Mouse (Mus musculus): ENCODE data around the gene Cdk5rap3. TPM values are rescaled to one million over a fixed set of nuclear protein-coding genes. Genes with fewer than 3 reads are reported as not detected.

The Cdk5rap3 gene
- polyA plus RNA-seq (2015; fragmentation: Nextera tagmentation; extraction: Ambion mirVana) = 76.2 and 87.4 TPM in 2 replicates

DNA sequence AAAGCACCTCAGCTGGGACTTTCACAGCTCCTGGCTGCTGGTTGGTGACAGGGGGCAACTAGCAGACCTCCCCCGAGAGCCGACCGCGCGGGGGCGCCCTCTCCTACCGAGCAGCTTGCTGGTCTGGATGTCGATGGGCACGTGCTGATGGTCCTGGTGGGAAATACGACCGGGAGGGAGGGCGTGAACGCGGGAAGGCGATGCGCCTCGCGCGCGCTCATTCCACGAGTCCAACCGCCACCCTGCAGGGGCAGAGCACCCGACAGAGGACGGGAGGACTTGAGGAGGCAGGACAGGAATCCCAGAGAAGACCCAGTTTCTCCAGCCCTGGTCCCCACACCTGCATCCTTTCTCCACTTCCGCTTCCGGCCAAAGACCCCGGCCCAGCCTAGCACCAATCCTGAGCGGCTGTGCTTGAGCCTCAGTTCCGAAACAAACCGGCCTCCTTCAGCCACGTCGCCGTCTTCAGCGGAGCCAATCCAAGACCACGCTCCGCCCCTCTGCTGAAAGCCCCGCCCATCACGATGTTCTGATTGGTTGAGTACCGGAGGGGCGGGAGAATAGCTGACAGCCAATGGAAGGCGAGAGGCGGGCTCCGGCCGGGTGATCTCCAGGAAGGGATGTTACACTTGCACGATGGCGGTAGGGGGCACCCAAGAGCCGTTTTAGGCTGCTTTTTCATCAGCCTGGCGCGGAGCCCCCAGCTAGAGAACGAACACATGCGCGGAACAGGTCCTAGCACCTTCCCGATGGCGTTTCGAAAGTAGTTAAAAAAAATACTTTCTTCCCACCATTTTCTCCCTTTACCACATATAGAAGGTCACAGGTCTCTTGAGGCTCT is at the start of gene Cdk5rap3:
Gene Cdk5rap3 (minus strand): TSS at position 453 of the 841 bp plus-strand sequence.
- peak within 1 kb of the TSS; percentile 82 for H3K4me3 ChIP-seq
- peak within 1 kb of the TSS; percentile 66 for H3K9ac ChIP-seq
- ATAC-seq (ENCODE audit: insufficient number of reproducible peaks, low FRiP score, low TSS enrichment, low read depth) = peak; percentile 95
- H3K27ac ChIP-seq = peak within 1 kb of the TSS; percentile 86
- 0 out of 2 replicates have a peak, but pooled peaks cover 3% of the 10 kb centered on the region for H3K27me3 ChIP-seq
- under 1% methylated on average over 47 of the region's 55 CpGs for WGBS
- peak within 1 kb of the TSS; percentile 91 for H3K4me2 ChIP-seq
- peaks cover 16% of the 10 kb centered on the region for H3K4me1 ChIP-seq
- no peaks in the 10 kb centered on the region for H3K9me3 ChIP-seq
- H3K36me3 ChIP-seq = peaks cover 11% of the 10 kb centered on the region

DNA sequence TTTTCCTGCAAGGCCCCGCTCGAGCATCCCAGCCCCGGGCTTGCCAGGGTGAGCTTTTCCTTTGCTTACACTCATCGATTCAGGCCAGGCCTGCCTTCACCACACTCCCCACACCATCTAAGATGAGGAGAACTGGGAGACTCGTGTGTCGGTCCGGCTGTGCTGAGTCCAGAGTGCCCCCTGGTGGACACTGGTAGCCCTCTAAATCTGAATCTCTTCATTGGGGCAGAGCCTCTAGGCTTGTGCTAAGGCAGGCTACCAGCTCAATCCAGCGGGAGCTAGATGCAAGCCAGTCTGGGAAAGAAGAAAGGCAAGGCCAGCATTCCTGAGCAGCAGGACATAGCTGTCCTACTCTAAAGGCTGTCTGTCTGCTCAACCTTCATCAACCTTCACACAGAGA is 47.3 kb upstream of the Cdk5rap3 start:
- no peak overlapping the region for H3K4me3 ChIP-seq
- H3K4me1 ChIP-seq = peaks cover 5% of the 10 kb centered on the region; the same call in 1 of the 2 replicates
- no peak overlapping the region for H3K9ac ChIP-seq
- no peaks in the 10 kb centered on the region for H3K9me3 ChIP-seq
- H3K27ac ChIP-seq = no peak overlapping the region
- H3K4me2 ChIP-seq = no peak overlapping the region
- peak; percentile 58 for ATAC-seq (ENCODE audit: insufficient number of reproducible peaks, low FRiP score, low TSS enrichment, low read depth)
- H3K27me3 ChIP-seq = no peaks in the 10 kb centered on the region
- peaks cover 50% of the 10 kb centered on the region for H3K36me3 ChIP-seq
- 10% methylated on average over 8 of the region's 8 CpGs for WGBS

DNA sequence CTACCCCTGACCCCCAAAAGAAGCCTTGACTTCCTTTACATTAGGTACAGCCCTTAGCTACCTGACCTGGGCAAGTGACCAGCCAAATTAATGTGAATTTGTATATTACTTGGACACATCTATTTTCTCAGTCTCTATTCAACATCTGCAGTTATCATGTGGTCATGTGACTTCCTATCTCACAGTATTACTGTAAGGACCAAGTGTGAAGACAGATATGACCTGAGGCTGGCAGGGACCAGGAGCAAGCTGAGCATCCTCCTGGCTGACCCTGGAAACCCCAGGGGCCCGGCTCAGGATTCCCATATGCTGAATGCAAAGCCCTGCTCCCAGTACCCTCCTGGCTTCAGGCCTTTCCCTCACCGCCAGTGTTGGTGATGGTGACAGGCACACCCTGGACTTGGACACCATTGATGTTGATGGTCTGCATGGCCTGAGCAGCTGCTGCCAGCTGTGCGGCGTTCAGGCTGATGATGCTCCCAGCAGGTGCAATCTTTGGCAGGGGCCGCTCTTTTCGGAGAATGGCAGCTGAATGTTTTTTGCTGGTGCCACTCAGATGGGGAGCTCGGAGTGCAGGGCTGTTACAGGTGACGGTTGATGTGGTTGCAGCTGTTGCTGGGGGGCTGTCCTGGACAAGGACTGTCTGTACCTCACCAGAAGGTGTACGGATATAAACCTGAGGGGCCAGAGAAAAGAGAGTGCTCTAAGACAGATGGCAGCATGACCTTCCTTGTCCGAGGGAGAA is 40.9 kb upstream of the Cdk5rap3 start:
- Histone ChIP-seq H3K9ac (no peak overlapping the region), H3K36me3 (peaks cover 92% of the 10 kb centered on the region), H3K4me3 (no peak overlapping the region), H3K4me1 (no peaks in the 10 kb centered on the region), H3K27ac (no peak overlapping the region), H3K9me3 (no peaks in the 10 kb centered on the region), H3K4me2 (no peak overlapping the region), H3K27me3 (no peaks in the 10 kb centered on the region)
- 0 out of 2 replicates have a peak, but pooled peaks have one; percentile 21 for ATAC-seq (ENCODE audit: insufficient number of reproducible peaks, low FRiP score, low TSS enrichment, low read depth)
- WGBS = 83% methylated on average over 10 of the region's 10 CpGs

DNA sequence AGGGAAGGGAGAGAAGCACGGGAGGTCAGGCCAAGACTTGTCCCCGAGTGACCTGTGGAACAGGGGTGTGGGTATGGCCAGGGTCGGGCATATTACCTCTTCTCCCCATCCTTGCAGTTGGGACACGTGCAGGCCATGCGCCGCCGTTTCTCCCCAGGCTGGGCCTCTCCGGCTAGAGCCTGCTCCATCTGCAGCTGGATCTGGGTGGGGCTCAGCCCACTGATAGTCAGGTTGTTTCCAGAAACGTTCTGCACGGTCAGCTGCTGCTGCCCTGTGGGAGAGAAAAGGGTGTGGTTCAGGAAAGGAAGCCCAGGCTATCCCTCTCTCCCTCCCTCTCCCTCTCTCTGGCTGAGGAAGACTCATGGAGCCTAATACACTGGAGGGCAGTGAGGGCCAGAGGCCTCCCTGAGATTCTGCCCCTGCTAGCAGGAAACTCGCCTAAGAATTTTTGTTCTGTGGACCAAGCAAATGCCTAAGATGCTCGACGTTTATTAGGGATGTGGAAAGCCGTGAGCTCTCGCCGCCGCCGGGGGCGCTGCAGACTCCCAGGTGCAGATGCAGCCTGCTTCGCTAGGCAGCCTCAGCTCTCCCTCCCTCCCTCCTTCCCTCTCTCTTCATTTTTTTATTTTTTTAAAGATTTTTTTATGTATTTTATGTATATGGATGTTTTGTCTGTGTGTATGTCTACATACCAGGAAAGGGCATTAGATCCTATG is 39.9 kb upstream of the Cdk5rap3 start:
- no peak overlapping the region for H3K4me2 ChIP-seq
- peaks cover 92% of the 10 kb centered on the region for H3K36me3 ChIP-seq
- no peak for ATAC-seq (ENCODE audit: insufficient number of reproducible peaks, low FRiP score, low TSS enrichment, low read depth)
- 58% methylated on average over 20 of the region's 20 CpGs for WGBS
- H3K27me3 ChIP-seq = no peaks in the 10 kb centered on the region
- no peak overlapping the region for H3K9ac ChIP-seq
- H3K4me1 ChIP-seq = no peaks in the 10 kb centered on the region
- H3K4me3 ChIP-seq = no peak overlapping the region
- H3K27ac ChIP-seq = 0 out of 2 replicates have a peak overlapping the region, but pooled peaks have one; percentile 11
- no peaks in the 10 kb centered on the region for H3K9me3 ChIP-seq

DNA sequence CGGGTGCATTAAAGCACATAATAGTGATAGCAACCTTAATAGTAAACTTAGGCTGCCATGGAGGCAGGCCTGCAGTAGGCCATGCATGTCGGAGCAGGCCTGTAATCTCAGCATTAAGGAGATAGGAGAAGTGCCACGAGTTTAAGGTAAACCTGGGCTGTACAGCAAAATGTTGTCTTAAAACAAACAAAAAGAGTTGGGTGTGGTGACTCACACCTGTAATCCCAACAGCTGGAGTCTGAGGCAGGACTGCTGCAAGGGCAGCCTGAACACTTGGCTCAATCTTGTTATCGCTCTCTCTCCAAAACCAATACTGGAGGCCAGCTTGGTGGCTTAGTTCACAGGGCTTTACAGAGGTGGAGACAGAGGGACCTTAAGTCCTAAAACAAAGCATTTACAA is 38.8 kb upstream of the Cdk5rap3 start:
- Histone ChIP-seq H3K36me3 (peaks cover 86% of the 10 kb centered on the region), H3K4me1 (no peaks in the 10 kb centered on the region), H3K27me3 (no peaks in the 10 kb centered on the region), H3K4me2 (no peak overlapping the region), H3K9me3 (no peaks in the 10 kb centered on the region), H3K27ac (no peak overlapping the region), H3K4me3 (no peak overlapping the region), H3K9ac (no peak overlapping the region)
- 81% methylated on average over 4 of the region's 4 CpGs for WGBS
- ATAC-seq (ENCODE audit: insufficient number of reproducible peaks, low FRiP score, low TSS enrichment, low read depth) = no peak

DNA sequence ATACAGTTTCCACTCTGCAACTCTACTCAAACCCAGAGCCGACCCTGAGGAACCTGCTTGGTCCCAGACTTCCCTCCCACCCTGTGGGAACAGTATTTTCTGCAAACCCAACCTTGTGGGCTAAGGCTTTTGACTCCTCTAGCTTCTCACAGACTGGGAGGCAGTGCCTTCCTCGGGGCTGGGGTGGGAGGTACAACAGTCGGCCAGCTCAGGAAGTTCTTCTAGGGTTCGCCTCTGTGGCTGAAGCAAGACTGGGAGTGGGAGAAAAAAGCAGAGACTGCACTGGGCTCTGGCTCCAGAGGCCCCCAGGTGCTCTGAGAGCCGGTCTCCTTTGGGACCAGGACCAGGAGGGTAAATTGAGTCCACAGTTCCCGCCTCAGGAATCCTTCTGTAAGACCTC is 36.6 kb upstream of the Cdk5rap3 start:
- Histone ChIP-seq H3K27me3 (no peaks in the 10 kb centered on the region), H3K4me2 (no peak overlapping the region), H3K4me3 (no peak overlapping the region), H3K4me1 (no peaks in the 10 kb centered on the region), H3K9ac (no peak overlapping the region), H3K27ac (no peak overlapping the region), H3K36me3 (peaks cover 70% of the 10 kb centered on the region), H3K9me3 (no peaks in the 10 kb centered on the region)
- WGBS = 79% methylated on average over 6 of the region's 6 CpGs
- no peak for ATAC-seq (ENCODE audit: insufficient number of reproducible peaks, low FRiP score, low TSS enrichment, low read depth)

DNA sequence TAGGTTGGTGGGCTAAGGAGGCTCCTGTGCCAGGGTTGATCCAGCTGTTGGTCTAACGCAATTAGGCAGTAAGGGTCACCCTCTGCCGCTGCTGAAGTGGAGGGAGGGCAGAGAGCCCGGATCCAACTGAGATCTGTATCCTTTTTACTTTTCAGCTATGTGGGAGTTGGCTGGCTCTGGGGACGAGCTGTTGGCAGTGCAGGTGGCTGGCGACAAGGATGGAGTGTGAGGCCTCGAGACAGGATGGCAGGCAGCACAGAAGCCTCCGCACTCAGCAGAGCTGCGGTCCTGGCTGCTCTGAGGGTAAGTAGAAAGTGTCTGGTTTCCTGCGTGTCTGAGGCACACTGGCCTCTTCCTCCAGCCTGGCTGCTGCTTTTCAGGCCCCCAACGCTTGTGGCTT is 36.1 kb upstream of the Cdk5rap3 start:
- Histone ChIP-seq H3K4me2 (no peak overlapping the region), H3K4me3 (no peak overlapping the region), H3K4me1 (no peaks in the 10 kb centered on the region), H3K9ac (no peak overlapping the region), H3K27ac (no peak overlapping the region), H3K9me3 (no peaks in the 10 kb centered on the region), H3K36me3 (peaks cover 65% of the 10 kb centered on the region), H3K27me3 (no peaks in the 10 kb centered on the region)
- no peak for ATAC-seq (ENCODE audit: insufficient number of reproducible peaks, low FRiP score, low TSS enrichment, low read depth)
- 84% methylated on average over 10 of the region's 10 CpGs for WGBS

DNA sequence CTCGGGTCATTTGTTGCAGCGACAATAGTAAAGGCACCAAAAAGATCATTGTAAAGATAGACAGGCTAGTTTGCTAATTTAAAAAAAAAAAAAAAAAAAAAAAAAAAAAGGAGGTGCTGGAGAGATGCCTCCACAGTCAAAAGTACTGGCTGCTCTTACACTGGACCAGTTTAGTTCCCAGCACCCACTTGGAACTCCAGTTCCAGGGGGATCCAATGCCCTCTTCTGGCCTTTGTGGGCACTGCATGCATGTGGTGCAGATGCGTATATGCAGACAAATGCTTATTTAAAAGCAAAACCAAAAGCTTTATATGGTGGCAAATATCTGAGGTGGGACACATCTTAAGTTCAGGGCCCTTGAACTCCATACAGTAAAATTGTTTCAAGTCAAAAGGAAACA is 34.5 kb upstream of the Cdk5rap3 start:
- Histone ChIP-seq H3K36me3 (peaks cover 48% of the 10 kb centered on the region), H3K9me3 (no peaks in the 10 kb centered on the region), H3K4me2 (no peak overlapping the region), H3K9ac (no peak overlapping the region), H3K4me3 (no peak overlapping the region), H3K4me1 (0 out of 2 replicates have a peak, but pooled peaks cover 8% of the 10 kb centered on the region), H3K27me3 (no peaks in the 10 kb centered on the region), H3K27ac (no peak overlapping the region)
- ATAC-seq (ENCODE audit: insufficient number of reproducible peaks, low FRiP score, low TSS enrichment, low read depth) = no peak
- 96% methylated on average over 3 of the region's 3 CpGs for WGBS

DNA sequence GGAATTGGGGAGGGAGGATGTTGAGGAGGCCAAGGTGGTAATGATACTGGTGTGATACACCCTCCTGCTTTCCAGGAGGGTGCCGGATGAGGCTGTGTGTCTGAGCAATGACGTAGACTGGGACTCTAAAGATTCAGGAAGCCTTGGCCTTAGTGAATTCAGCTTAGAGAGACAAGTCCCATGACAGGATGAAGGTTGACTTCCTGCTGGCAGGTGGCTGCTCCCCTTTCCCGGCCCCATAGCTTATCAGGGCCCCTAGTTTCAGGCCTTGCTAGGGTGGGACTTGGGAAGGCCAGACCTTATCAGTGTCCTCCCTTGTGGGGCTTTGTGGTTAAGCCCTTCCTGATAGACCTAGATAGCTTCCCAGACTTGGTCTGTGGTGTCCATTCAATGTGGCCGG is 31.6 kb upstream of the Cdk5rap3 start:
- no peak for ATAC-seq (ENCODE audit: insufficient number of reproducible peaks, low FRiP score, low TSS enrichment, low read depth)
- Histone ChIP-seq H3K4me1 (peaks cover 27% of the 10 kb centered on the region), H3K4me3 (no peak overlapping the region), H3K27ac (no peak overlapping the region), H3K4me2 (no peak overlapping the region), H3K27me3 (no peaks in the 10 kb centered on the region), H3K9me3 (no peaks in the 10 kb centered on the region), H3K9ac (no peak overlapping the region), H3K36me3 (peaks cover 23% of the 10 kb centered on the region)
- 95% methylated on average over 4 of the region's 4 CpGs for WGBS

DNA sequence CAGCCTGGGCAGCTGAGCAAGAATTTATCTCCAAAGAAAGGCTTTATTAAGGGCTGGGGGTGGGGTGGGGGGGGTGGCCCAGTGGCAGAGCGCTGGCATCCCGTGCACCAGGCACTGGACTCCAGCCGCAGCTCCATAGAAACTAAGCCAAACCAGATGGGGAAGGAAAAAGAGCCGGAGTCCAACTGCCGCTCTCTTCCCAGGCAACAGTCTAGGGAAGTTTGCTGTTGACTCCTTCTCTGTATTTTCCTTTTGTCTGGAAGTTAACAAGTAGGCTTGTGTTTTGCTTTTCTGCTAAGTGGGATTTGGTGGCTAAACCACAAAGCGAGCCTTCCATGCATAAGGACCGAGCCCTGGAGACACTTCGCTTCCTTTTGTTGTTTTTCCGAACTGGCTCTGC is 30.2 kb upstream of the Cdk5rap3 start:
- Histone ChIP-seq H3K4me3 (no peak overlapping the region), H3K36me3 (peaks cover 10% of the 10 kb centered on the region), H3K27ac (peak overlapping the region; percentile 72), H3K27me3 (no peaks in the 10 kb centered on the region), H3K9ac (no peak overlapping the region), H3K4me1 (peaks cover 27% of the 10 kb centered on the region), H3K9me3 (no peaks in the 10 kb centered on the region), H3K4me2 (peak overlapping the region; percentile 12; the same call in 1 of the 2 replicates)
- 58% methylated on average over 9 of the region's 9 CpGs for WGBS
- ATAC-seq (ENCODE audit: insufficient number of reproducible peaks, low FRiP score, low TSS enrichment, low read depth) = no peak

DNA sequence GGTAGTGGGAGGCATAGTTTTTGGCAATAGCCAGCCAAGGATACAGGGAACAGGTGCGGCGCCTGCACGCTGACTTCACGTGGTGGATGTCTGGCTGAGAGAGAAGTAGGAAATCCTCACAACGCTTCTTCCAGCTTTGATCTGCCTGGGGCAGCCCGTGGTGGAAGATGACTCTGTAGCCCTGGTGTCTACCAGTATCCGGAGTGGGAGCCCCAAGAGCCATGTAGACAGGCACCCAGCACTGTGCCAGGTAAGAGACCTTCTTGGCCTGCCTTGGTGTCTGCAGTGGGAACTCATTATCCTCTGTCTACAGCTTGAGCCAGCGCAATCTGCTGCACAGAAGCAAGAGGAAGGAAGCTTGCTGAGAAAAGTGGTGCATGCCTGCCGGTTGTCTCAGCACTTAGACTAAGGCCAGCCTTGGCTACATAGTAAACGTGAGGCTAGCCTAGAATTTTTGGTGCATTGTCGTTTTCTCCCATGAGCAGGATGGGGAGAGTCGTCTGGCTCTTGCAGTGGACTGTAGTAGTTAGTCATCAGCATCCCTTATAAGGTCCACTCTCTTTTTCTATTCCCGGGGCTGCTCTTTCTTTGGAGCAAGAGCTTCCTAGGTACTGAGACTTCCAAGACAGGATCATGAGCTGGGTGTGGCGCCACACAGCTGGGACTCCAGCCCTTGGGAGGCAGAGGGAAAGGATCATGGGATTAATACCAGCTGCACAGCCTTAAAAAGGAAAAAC is 28.7 kb upstream of the Cdk5rap3 start:
- Histone ChIP-seq H3K4me3 (peak overlapping the region; percentile 52), H3K36me3 (0 out of 2 replicates have a peak, but pooled peaks cover 2% of the 10 kb centered on the region), H3K9me3 (no peaks in the 10 kb centered on the region), H3K4me2 (peak overlapping the region; percentile 93), H3K27me3 (no peaks in the 10 kb centered on the region), H3K4me1 (peaks cover 27% of the 10 kb centered on the region), H3K27ac (no peak overlapping the region), H3K9ac (no peak overlapping the region)
- WGBS = 76% methylated on average over 14 of the region's 14 CpGs
- ATAC-seq (ENCODE audit: insufficient number of reproducible peaks, low FRiP score, low TSS enrichment, low read depth) = no peak
